Mouse (Mus musculus): ENCODE measurements at regions not wholly inside any gene's neighbourhood (a gene's known extent, or its start where the extent isn't known, plus 50 kb on each side); places are given as distances from the start of the nearest gene placed in this dataset.

DNA sequence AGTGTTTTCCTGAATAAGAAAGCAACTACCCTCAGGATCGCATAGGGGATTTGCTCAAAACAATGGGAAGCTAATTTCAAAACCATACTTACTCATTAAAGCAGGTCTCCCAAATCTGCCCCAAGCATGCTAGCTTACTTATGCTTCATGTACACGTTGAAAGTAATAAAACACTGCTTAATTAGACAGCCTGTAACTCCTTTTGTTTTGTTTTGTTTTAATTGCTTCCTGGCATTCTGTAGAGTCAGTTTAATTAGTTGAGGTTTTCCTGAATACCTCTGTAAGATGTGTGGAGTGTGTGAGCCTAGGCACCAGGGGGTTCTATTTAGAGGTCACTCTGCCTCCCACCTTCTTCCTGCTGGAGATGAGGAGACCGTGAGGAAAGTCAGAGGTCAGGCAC lies 147.9 kb downstream of the Nufip1 start:
- H3K79me2 ChIP-seq (ENCODE audit: control insufficient read depth, insufficient read depth, low read length, poor library complexity) = no peaks in the 10 kb centered on the region
- H3K27me3 ChIP-seq (ENCODE audit: control insufficient read depth in 1 of 2, insufficient read depth in 2 of 2, low read length in 2 of 2) = no peaks in the 10 kb centered on the region
- no peak for TF ChIP-seq USF1 (IDR thresholded peaks at IDR 0.05; ENCODE audit: low read depth, low read length)
- H3K4me1 ChIP-seq (ENCODE audit: control insufficient read depth in 1 of 2, insufficient read depth in 2 of 2, low read length in 2 of 2) = no peaks in the 10 kb centered on the region
- DNase-seq (ENCODE audit: low read depth, low spot score) = no peak
- no peak overlapping the region for H3K9ac ChIP-seq (ENCODE audit: control insufficient read depth, low read depth, low read length, poor library complexity, severe bottlenecking)
- H3K36me3 ChIP-seq (ENCODE audit: control insufficient read depth in 1 of 2, insufficient read depth in 2 of 2, low read length in 2 of 2) = no peaks in the 10 kb centered on the region
- no peak overlapping the region for H3K27ac ChIP-seq (ENCODE audit: control insufficient read depth, low read depth, low read length)
- H3K9me3 ChIP-seq (replicated peaks; ENCODE audit: insufficient read depth, low read length) = no peaks in the 10 kb centered on the region
- H3K4me3 ChIP-seq (ENCODE audit: control insufficient read depth in 1 of 2, insufficient read depth in 1 of 2, low read depth in 2 of 2, low read length in 2 of 2) = no peak overlapping the region

- no peak for DNase-seq (ENCODE audit: low read depth, low spot score)
- no peak overlapping the region for H3K27ac ChIP-seq (ENCODE audit: control insufficient read depth, low read depth, low read length)
- TF ChIP-seq USF1 (IDR thresholded peaks at IDR 0.05; ENCODE audit: low read depth, low read length) (no peak), USF2 (IDR thresholded peaks at IDR 0.05; ENCODE audit: borderline replicate concordance in 1 of 2, insufficient read depth in 1 of 2, low read depth in 1 of 2, low read length in 2 of 2) (no peak), CTCF (IDR thresholded peaks at IDR 0.05 in 2 of 3, conservative IDR thresholded peaks at IDR 0.05 in 1 of 3; ENCODE audit: control insufficient read depth in 1 of 3, insufficient read depth in 1 of 3, low read depth in 2 of 3, low read length in 3 of 3, poor library complexity in 1 of 3, severe bottlenecking in 1 of 3) (no peak), SIN3A (IDR thresholded peaks at IDR 0.05; ENCODE audit: low read length) (no peak), NELFE (IDR thresholded peaks at IDR 0.05; ENCODE audit: low read depth, low read length) (no peak), ZC3H11A (IDR thresholded peaks at IDR 0.05; ENCODE audit: low read depth, low read length) (no peak), GATA1 (IDR thresholded peaks at IDR 0.05; ENCODE audit: low read depth, low read length) (no peak), MXI1 (IDR thresholded peaks at IDR 0.05; ENCODE audit: low read depth, low read length) (no peak), MAFK (IDR thresholded peaks at IDR 0.05; ENCODE audit: borderline replicate concordance, low read depth, low read length) (no peak), ETS1 (IDR thresholded peaks at IDR 0.05; ENCODE audit: low read depth, low read length) (no peak), POLR2AphosphoS5 (IDR thresholded peaks at IDR 0.05; ENCODE audit: borderline replicate concordance, low read depth, low read length) (no peak), TCF12 (IDR thresholded peaks at IDR 0.05; ENCODE audit: low read depth, low read length) (no peak), ELF1 (IDR thresholded peaks at IDR 0.05; ENCODE audit: low read depth, low read length) (no peak), SMC3 (IDR thresholded peaks at IDR 0.05; ENCODE audit: low read depth, low read length) (no peak), KAT2A (conservative IDR thresholded peaks at IDR 0.05; ENCODE audit: low read depth, low read length) (no peak), RAD21 (IDR thresholded peaks at IDR 0.05; ENCODE audit: low read depth, low read length) (no peak), HCFC1 (IDR thresholded peaks at IDR 0.05; ENCODE audit: low read depth, low read length) (no peak), RCOR1 (IDR thresholded peaks at IDR 0.05; ENCODE audit: low read depth, low read length) (no peak), EP300 (IDR thresholded peaks at IDR 0.05; ENCODE audit: low read depth in 1 of 2, low read length in 2 of 2) (no peak)
- no peaks in the 10 kb centered on the region for H3K79me2 ChIP-seq (ENCODE audit: control insufficient read depth, insufficient read depth, low read length, poor library complexity)
- H3K27me3 ChIP-seq (ENCODE audit: control insufficient read depth in 1 of 2, insufficient read depth in 2 of 2, low read length in 2 of 2) = no peaks in the 10 kb centered on the region
- no peaks in the 10 kb centered on the region for H3K36me3 ChIP-seq (ENCODE audit: control insufficient read depth in 1 of 2, insufficient read depth in 2 of 2, low read length in 2 of 2)
- no peak overlapping the region for H3K9ac ChIP-seq (ENCODE audit: control insufficient read depth, low read depth, low read length, poor library complexity, severe bottlenecking)
- H3K4me3 ChIP-seq (ENCODE audit: control insufficient read depth in 1 of 2, insufficient read depth in 1 of 2, low read depth in 2 of 2, low read length in 2 of 2) = no peak overlapping the region
- no peaks in the 10 kb centered on the region for H3K4me1 ChIP-seq (ENCODE audit: control insufficient read depth in 1 of 2, insufficient read depth in 2 of 2, low read length in 2 of 2)
- H3K9me3 ChIP-seq (replicated peaks; ENCODE audit: insufficient read depth, low read length) = no peaks in the 10 kb centered on the region
These were observed 150.1 kb downstream of the Nufip1 start for GRCm38 (mm10) chr14:76260628-76261293.
